Mouse (Mus musculus) heart, postnatal 0 days (tissue): ENCODE results near the gene Hivep3.

Experiments used
- CTCF ChIP-seq: IDR thresholded peaks from 2 replicates; pipeline ENCODE4 v1.5.1; 2016; ENCODE audit warnings: antibody characterized with exemption, control low read depth, low read depth
- EP300 ChIP-seq: IDR thresholded peaks from 2 replicates; pipeline ENCODE4 v1.6.1; 2016; ENCODE audit warnings: antibody characterized with exemption, low read depth

DNA sequence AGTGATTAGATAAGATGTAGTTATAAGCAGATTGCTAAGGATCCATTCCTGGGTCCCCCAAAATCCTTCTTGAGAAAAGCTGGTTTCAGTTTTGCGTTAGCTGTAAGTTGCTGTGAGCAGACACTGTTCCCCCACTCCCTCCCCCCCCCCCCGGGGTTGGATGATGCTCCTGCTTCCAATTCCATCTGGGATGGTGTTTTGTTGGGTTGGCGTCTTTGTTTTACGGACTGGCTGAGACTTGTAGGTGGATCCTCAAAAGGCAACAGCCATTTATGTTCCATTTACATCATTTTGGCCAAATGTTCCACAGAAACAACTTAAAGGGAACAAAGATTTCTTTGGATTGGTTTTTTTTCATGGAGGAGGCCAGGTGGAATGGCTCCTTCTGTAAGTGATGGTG, 147.7 kb downstream of the Hivep3 start:
- TF ChIP-seq CTCF (no peak), EP300 (no peak)
